Mouse (Mus musculus) hindbrain, embryonic 10.5 days (tissue): ENCODE results near the gene Gm3488. TPM values are rescaled to one million over a fixed set of nuclear protein-coding genes. Genes with fewer than 3 reads are reported as not detected.
"Not testable (repeated sequence)": the region's sequence is repeated elsewhere in the genome, so short reads cannot be mapped to it uniquely, and the experiment has no call there.

ENCODE experiments used
- DNase-seq: peaks from one replicate; pipeline ENCODE4 v3.0.0-alpha.2; 2017; ENCODE audit warnings: low spot score
- H3K27ac ChIP-seq: fragments of 300-500 bp; sonication (generic); 2 replicates; pipeline ENCODE4 v1.5.1; 2016; ENCODE audit warnings: mild to moderate bottlenecking, moderate library complexity
- H3K27me3 ChIP-seq: fragments of 300-500 bp; sonication (generic); 2 replicates; pipeline ENCODE4 v1.6.1; 2016; ENCODE audit warnings: mild to moderate bottlenecking; ENCODE audit not compliant: poor library complexity, insufficient read depth, severe bottlenecking
- H3K36me3 ChIP-seq: fragments of 300-500 bp; sonication (generic); 2 replicates; pipeline ENCODE4 v1.6.1; 2016; ENCODE audit warnings: mild to moderate bottlenecking, moderate library complexity
- H3K4me1 ChIP-seq: fragments of 300-500 bp; sonication (generic); replicated peaks from 2 replicates; pipeline ENCODE4 v1.6.1; 2016; ENCODE audit warnings: mild to moderate bottlenecking
- H3K4me3 ChIP-seq: fragments of 300-500 bp; sonication (generic); 2 replicates; pipeline ENCODE4 v1.5.1; 2016; ENCODE audit warnings: mild to moderate bottlenecking, moderate library complexity
- H3K9me3 ChIP-seq: fragments of 300-500 bp; sonication (generic); 2 replicates; pipeline ENCODE4 v1.6.1; 2016; ENCODE audit warnings: mild to moderate bottlenecking, moderate library complexity
- WGBS: fragments of 180-500 bp; shearing (Covaris S2); methylation state at CpG from one replicate; pipeline ENCODE4 v1.1.7; 2016; 5-methylcytosine and 5-hydroxymethylcytosine counted together
- polyA plus RNA-seq: library from polyadenylated mRNA; unstranded; fragments of >200 nt; fragmentation: Nextera tagmentation; extraction: Ambion mirVana; gene quantifications from 2 replicates; pipeline ENCODE4 v1.2.1, GENCODE M21; 2016

Gene Gm3488
- 1.6 and 1.9 TPM in 2 replicates for polyA plus RNA-seq

GRCm38 (mm10) chr14:5501374-5501773 is at the start of gene Gm3488:
Gm3488 (plus strand) TSS chr14:5501674.
- not testable (repeated sequence) for H3K4me3 ChIP-seq, H3K4me1 ChIP-seq, DNase-seq, H3K36me3 ChIP-seq, H3K27me3 ChIP-seq, H3K9me3 ChIP-seq, H3K27ac ChIP-seq
- WGBS = no CpG with 5 or more reads among the region's 35 CpGs

DNA sequence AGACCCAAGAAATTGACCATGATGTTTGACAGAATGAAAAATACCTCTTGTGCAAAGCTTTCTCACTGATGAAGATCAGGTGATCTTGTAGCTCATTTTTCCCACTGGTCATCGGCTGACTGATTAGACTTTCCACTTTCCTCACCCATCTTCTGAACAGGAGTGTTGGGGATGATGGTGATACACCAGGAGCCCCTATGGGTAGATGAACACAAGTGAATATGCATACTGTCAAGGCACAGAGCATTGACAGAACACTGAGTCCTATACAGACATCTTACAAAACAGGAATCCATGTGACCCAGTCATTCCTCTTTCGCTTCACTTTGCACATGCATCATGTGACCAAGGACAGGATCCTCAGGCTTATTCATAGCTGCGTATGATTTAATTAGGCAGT is 46.1 kb upstream of the Gm3488 start, which contains the start of gene Gm3194:
Gene Gm3194, minus strand, starts transcription at position 101 of the 400 bp plus-strand sequence.
- WGBS = no CpG with 5 or more reads among the region's 3 CpGs
- H3K27ac ChIP-seq, H3K4me3 ChIP-seq, DNase-seq, H3K4me1 ChIP-seq, H3K9me3 ChIP-seq, H3K27me3 ChIP-seq, H3K36me3 ChIP-seq: not testable (repeated sequence)

GRCm38 (mm10) chr14:5460469-5460868 is 41.0 kb upstream of the Gm3488 start:
- not testable (repeated sequence) for H3K9me3 ChIP-seq, H3K4me3 ChIP-seq

GRCm38 (mm10) chr14:5477730-5478129 is 23.7 kb upstream of the Gm3488 start, which contains the start of gene Gm8246:
Gm8246 (minus strand) TSS chr14:5477830.
- not testable (repeated sequence) for H3K27me3 ChIP-seq, H3K9me3 ChIP-seq, H3K36me3 ChIP-seq, H3K27ac ChIP-seq, H3K4me1 ChIP-seq, DNase-seq, H3K4me3 ChIP-seq
- WGBS = no CpG with 5 or more reads among the region's 3 CpGs

More at GRCm38 (mm10) chr14:5460469-5460868, 41.0 kb upstream of the Gm3488 start:
- H3K36me3 ChIP-seq, H3K27ac ChIP-seq, DNase-seq, H3K27me3 ChIP-seq, H3K4me1 ChIP-seq: not testable (repeated sequence)
- no CpG with 5 or more reads among the region's 19 CpGs for WGBS

- not testable (repeated sequence) for H3K4me3 ChIP-seq, H3K36me3 ChIP-seq, DNase-seq, H3K4me1 ChIP-seq, H3K9me3 ChIP-seq, H3K27ac ChIP-seq, H3K27me3 ChIP-seq
- 89% methylated on average over 4 of the region's 5 CpGs for WGBS
Measured at GRCm38 (mm10) chr14:5483907-5484306, 17.6 kb upstream of the Gm3488 start, which contains the start of gene Gm3187. Gm3187 (plus strand) TSS chr14:5484207.

DNA sequence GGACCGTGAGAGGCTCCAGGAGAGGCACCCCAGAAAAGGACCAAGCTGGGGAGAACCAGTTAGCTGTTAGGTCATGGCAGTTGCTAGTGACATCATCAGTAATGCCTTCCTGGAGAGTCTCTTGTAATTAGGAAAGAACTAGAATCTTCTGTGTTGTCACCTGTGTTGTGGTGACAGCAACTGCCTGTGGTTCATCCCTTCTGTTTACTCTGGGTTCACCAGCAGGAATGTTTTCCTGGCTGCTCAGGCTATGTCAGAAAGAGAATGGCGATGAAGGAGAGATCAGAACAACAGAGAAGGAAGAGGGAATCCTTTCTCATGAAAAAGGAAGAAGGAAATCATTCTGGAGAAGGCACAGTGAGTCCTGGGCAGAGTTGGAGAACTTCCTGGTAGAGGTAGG is 36.7 kb downstream of the Gm3488 start, which contains the start of gene Gm3532:
Gene Gm3532, plus strand, starts transcription at position 301 of the 400 bp plus-strand sequence.
- H3K4me3 ChIP-seq, H3K27me3 ChIP-seq, H3K9me3 ChIP-seq, H3K27ac ChIP-seq, DNase-seq, H3K4me1 ChIP-seq, H3K36me3 ChIP-seq: not testable (repeated sequence)
- no CpG with 5 or more reads among the region's 2 CpGs for WGBS

Other genes starting within 250 kb of the Gm3488 start
- gene Gm3526, start 241.1 kb upstream of the Gm3488 start, polyA plus RNA-seq = 0.10 TPM in 1 of 2 replicates, not detected in the other
- gene Gm3542, start 166.7 kb upstream of the Gm3488 start, polyA plus RNA-seq = not detected in 2 replicates
- not detected in 2 replicates for gene Gm3500, start 112.6 kb upstream of the Gm3488 start, polyA plus RNA-seq
- 0.65 TPM in 2 replicates for gene Gm3194, start 46.2 kb upstream of the Gm3488 start, polyA plus RNA-seq
- not detected in 2 replicates for gene Gm8246, start 23.8 kb upstream of the Gm3488 start, polyA plus RNA-seq
- gene Gm3187, start 17.5 kb upstream of the Gm3488 start, polyA plus RNA-seq = not detected in 2 replicates
- gene Gm3532, start 36.8 kb downstream of the Gm3488 start, polyA plus RNA-seq = not detected in 2 replicates
- not detected in 2 replicates for gene Gm8265, start 131.4 kb downstream of the Gm3488 start, polyA plus RNA-seq
- not detected in 2 replicates for gene Gm9603, start 185.8 kb downstream of the Gm3488 start, polyA plus RNA-seq
- 0.22 and 0.24 TPM in 2 replicates for gene Gm3373, start 239.9 kb downstream of the Gm3488 start, polyA plus RNA-seq